Mouse (Mus musculus): ENCODE measurements around the gene Cdc42se2. TPM values are rescaled to one million over a fixed set of nuclear protein-coding genes. Genes with fewer than 3 reads are reported as not detected.
A peak's percentile ranks its signal among the peaks of the same experiment; 100 is the strongest.

The Cdc42se2 gene
- polyA plus RNA-seq (2016; fragmentation: Nextera tagmentation; extraction: Ambion mirVana) = 182 and 187 TPM in 2 replicates

- WGBS = 3% methylated on average over 56 of the region's 56 CpGs
- no peaks in the 10 kb centered on the region for H3K27me3 ChIP-seq (ENCODE audit: poor library complexity, severe bottlenecking)
- DNase-seq (ENCODE audit: extremely low spot score, low spot score) = peak; percentile 98
- H3K9me3 ChIP-seq = no peaks in the 10 kb centered on the region
- peak within 1 kb of the TSS; percentile 69 for H3K4me3 ChIP-seq
- peaks cover 20% of the 10 kb centered on the region for H3K36me3 ChIP-seq (replicated peaks)
- peaks cover 48% of the 10 kb centered on the region for H3K4me1 ChIP-seq
- peak within 1 kb of the TSS; percentile 99 for H3K27ac ChIP-seq
These were observed at the start of gene Cdc42se2 for GRCm38 (mm10) chr11:54787488-54788474. Gene Cdc42se2, minus strand, starts transcription at chr11:54787675.

DNA sequence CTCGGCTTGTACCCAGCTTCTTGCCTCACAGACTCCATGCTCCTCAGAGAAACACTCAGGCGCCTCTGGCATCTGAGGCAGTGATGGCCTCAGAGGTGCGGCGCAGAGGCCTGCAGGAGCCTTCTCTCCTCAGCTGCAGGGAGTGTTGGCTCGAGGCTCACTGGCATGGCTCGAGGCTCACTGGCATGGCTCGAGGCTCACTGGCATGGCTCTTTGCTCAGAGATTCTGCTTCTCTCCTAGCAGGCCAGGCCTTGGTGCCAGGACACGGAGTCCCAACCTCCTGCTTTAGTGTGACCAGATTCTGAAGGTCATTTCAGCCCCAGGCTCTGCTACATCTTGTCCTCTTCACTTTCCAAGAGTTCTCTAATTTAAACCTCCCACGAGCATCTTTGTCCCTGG, 48.6 kb upstream of the Cdc42se2 start:
- no peak for DNase-seq (ENCODE audit: extremely low spot score, low spot score)
- WGBS = 86% methylated on average over 9 of the region's 9 CpGs
- no peaks in the 10 kb centered on the region; the same call in 1 of the 2 replicates for H3K36me3 ChIP-seq (replicated peaks)
- no peak overlapping the region for H3K27ac ChIP-seq
- H3K4me3 ChIP-seq = no peak overlapping the region
- no peaks in the 10 kb centered on the region for H3K27me3 ChIP-seq (ENCODE audit: poor library complexity, severe bottlenecking)
- no peaks in the 10 kb centered on the region for H3K4me1 ChIP-seq
- no peaks in the 10 kb centered on the region for H3K9me3 ChIP-seq

- Histone ChIP-seq H3K4me1 (no peaks in the 10 kb centered on the region), H3K27me3 (ENCODE audit: poor library complexity, severe bottlenecking) (no peaks in the 10 kb centered on the region), H3K9me3 (no peaks in the 10 kb centered on the region), H3K27ac (no peak overlapping the region), H3K4me3 (no peak overlapping the region), H3K36me3 (replicated peaks) (no peaks in the 10 kb centered on the region; the same call in 1 of the 2 replicates)
- WGBS = 60% methylated on average over 2 of the region's 2 CpGs
- DNase-seq (ENCODE audit: extremely low spot score, low spot score) = no peak
These were observed 47.1 kb upstream of the Cdc42se2 start for GRCm38 (mm10) chr11:54834596-54834995.

- 0 out of 2 replicates have a peak overlapping the region, but pooled peaks have one; percentile 31 for H3K27ac ChIP-seq
- H3K36me3 ChIP-seq (replicated peaks) = no peaks in the 10 kb centered on the region
- no peak overlapping the region for H3K4me3 ChIP-seq
These were observed 46.4 kb upstream of the Cdc42se2 start for GRCm38 (mm10) chr11:54833833-54834232.

GRCm38 (mm10) chr11:54826819-54827218, 39.3 kb upstream of the Cdc42se2 start:
- 93% methylated on average over 8 of the region's 8 CpGs for WGBS
- no peak overlapping the region for H3K27ac ChIP-seq
- H3K27me3 ChIP-seq (ENCODE audit: poor library complexity, severe bottlenecking) = no peaks in the 10 kb centered on the region
- peaks cover 12% of the 10 kb centered on the region; the same call in 1 of the 2 replicates for H3K9me3 ChIP-seq
- no peaks in the 10 kb centered on the region for H3K36me3 ChIP-seq (replicated peaks)
- H3K4me1 ChIP-seq = no peaks in the 10 kb centered on the region
- no peak for DNase-seq (ENCODE audit: extremely low spot score, low spot score)
- no peak overlapping the region for H3K4me3 ChIP-seq

More at GRCm38 (mm10) chr11:54833833-54834232, 46.4 kb upstream of the Cdc42se2 start:
- 89% methylated on average over 4 of the region's 4 CpGs for whole genome bisulfite sequencing
- no peak for DNase-seq (ENCODE audit: extremely low spot score, low spot score)
- H3K27me3 ChIP-seq (ENCODE audit: poor library complexity, severe bottlenecking) = no peaks in the 10 kb centered on the region
- H3K4me1 ChIP-seq = no peaks in the 10 kb centered on the region
- no peaks in the 10 kb centered on the region for H3K9me3 ChIP-seq

GRCm38 (mm10) chr11:54825774-54826173, 38.3 kb upstream of the Cdc42se2 start:
- 75% methylated on average over 4 of the region's 4 CpGs for WGBS
- DNase-seq (ENCODE audit: extremely low spot score, low spot score) = no peak
- Histone ChIP-seq H3K27me3 (ENCODE audit: poor library complexity, severe bottlenecking) (no peaks in the 10 kb centered on the region), H3K4me3 (no peak overlapping the region), H3K9me3 (peaks cover 12% of the 10 kb centered on the region; the same call in 1 of the 2 replicates), H3K36me3 (replicated peaks) (no peaks in the 10 kb centered on the region), H3K4me1 (peaks cover under 1% of the 10 kb centered on the region; the same call in 1 of the 2 replicates), H3K27ac (no peak overlapping the region)

DNA sequence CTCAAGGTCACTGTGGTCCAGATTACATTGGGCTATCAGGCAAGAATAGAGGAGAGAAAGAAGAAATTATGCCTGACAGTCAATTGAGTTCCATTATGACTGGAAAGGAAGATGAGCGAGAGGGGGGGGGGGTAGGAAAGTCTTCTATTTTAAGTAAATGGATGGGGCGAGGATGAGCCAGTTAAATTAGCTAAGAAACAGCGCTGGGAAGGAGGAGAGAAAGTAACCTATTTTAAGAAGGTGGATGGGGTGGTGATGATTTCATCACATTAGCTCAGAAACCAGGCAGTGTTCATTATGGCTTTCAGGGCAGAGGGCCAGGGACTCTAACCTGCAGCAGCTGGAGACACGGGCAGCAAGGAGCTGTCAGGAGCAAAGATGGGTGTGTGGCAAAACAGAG, 36.0 kb upstream of the Cdc42se2 start:
- 90% methylated on average over 4 of the region's 4 CpGs for WGBS
- no peaks in the 10 kb centered on the region for H3K36me3 ChIP-seq (replicated peaks)
- no peak overlapping the region for H3K27ac ChIP-seq
- H3K4me3 ChIP-seq = no peak overlapping the region
- H3K27me3 ChIP-seq (ENCODE audit: poor library complexity, severe bottlenecking) = no peaks in the 10 kb centered on the region
- peaks cover 14% of the 10 kb centered on the region for H3K4me1 ChIP-seq
- peaks cover 18% of the 10 kb centered on the region; the same call in 1 of the 2 replicates for H3K9me3 ChIP-seq
- DNase-seq (ENCODE audit: extremely low spot score, low spot score) = no peak

GRCm38 (mm10) chr11:54819489-54819888, 32.0 kb upstream of the Cdc42se2 start:
- DNase-seq (ENCODE audit: extremely low spot score, low spot score) = no peak
- Histone ChIP-seq H3K4me3 (no peak overlapping the region), H3K27me3 (ENCODE audit: poor library complexity, severe bottlenecking) (no peaks in the 10 kb centered on the region), H3K9me3 (peaks cover 13% of the 10 kb centered on the region; the same call in 1 of the 2 replicates), H3K36me3 (replicated peaks) (no peaks in the 10 kb centered on the region), H3K27ac (no peak overlapping the region), H3K4me1 (peaks cover 14% of the 10 kb centered on the region)
- 75% methylated on average over 7 of the region's 7 CpGs for WGBS

GRCm38 (mm10) chr11:54817449-54817848, 30.0 kb upstream of the Cdc42se2 start:
- 87% methylated on average over 4 of the region's 4 CpGs for WGBS
- H3K36me3 ChIP-seq (replicated peaks) = no peaks in the 10 kb centered on the region
- peaks cover 6% of the 10 kb centered on the region; the same call in 1 of the 2 replicates for H3K9me3 ChIP-seq
- DNase-seq (ENCODE audit: extremely low spot score, low spot score) = no peak
- no peak overlapping the region for H3K27ac ChIP-seq
- H3K4me1 ChIP-seq = peaks cover 32% of the 10 kb centered on the region
- no peaks in the 10 kb centered on the region for H3K27me3 ChIP-seq (ENCODE audit: poor library complexity, severe bottlenecking)
- H3K4me3 ChIP-seq = no peak overlapping the region

GRCm38 (mm10) chr11:54815659-54816058, 28.2 kb upstream of the Cdc42se2 start:
- H3K9me3 ChIP-seq = peaks cover 6% of the 10 kb centered on the region; the same call in 1 of the 2 replicates
- no peak overlapping the region for H3K27ac ChIP-seq
- no peaks in the 10 kb centered on the region for H3K36me3 ChIP-seq (replicated peaks)
- H3K27me3 ChIP-seq (ENCODE audit: poor library complexity, severe bottlenecking) = no peaks in the 10 kb centered on the region
- no peak overlapping the region for H3K4me3 ChIP-seq
- H3K4me1 ChIP-seq = peaks cover 49% of the 10 kb centered on the region
- DNase-seq (ENCODE audit: extremely low spot score, low spot score) = no peak

- Histone ChIP-seq H3K27ac (peak overlapping the region; percentile 82), H3K4me3 (no peak overlapping the region), H3K36me3 (replicated peaks) (no peaks in the 10 kb centered on the region), H3K9me3 (no peaks in the 10 kb centered on the region), H3K4me1 (peaks cover 42% of the 10 kb centered on the region), H3K27me3 (ENCODE audit: poor library complexity, severe bottlenecking) (no peaks in the 10 kb centered on the region)
- peak; percentile 60 for DNase-seq (ENCODE audit: extremely low spot score, low spot score)
- 56% methylated on average over 8 of the region's 8 CpGs for WGBS
These were observed 25.5 kb upstream of the Cdc42se2 start for GRCm38 (mm10) chr11:54812812-54813516.

GRCm38 (mm10) chr11:54812314-54812713, 24.8 kb upstream of the Cdc42se2 start:
- DNase-seq (ENCODE audit: extremely low spot score, low spot score) = no peak
- H3K4me1 ChIP-seq = peaks cover 42% of the 10 kb centered on the region
- no peaks in the 10 kb centered on the region for H3K9me3 ChIP-seq
- no peak overlapping the region for H3K4me3 ChIP-seq
- no peaks in the 10 kb centered on the region for H3K27me3 ChIP-seq (ENCODE audit: poor library complexity, severe bottlenecking)
- WGBS = 69% methylated on average over 4 of the region's 4 CpGs
- no peaks in the 10 kb centered on the region for H3K36me3 ChIP-seq (replicated peaks)
- H3K27ac ChIP-seq = peak overlapping the region; percentile 82
